Comparison of ENCODE assay signal across 9 mouse cellular contexts in the genomic region with DNA sequence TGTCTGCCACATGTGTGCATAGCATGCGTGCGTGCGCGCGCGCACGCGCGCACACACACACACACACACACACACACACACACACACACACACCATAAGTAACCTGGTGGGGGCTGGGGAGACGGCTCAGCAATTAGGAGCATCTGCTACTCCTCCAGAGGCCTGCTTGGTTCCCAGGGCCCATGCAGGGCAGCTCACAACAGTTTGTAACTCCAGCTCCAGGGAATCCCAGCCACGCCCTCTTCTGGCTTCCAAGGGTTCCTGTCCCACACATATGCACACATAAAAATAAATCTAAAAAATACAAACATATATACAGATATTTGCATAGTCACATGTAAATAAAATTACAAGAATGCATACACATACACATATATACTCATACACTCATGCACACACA. TPM values are rescaled to one million over a fixed set of nuclear protein-coding genes. Genes with fewer than 3 reads are reported as not detected.
DNase-seq lines count a peak whose midpoint lies in the region; ATAC-seq lines count a peak whose summit lies in the region.
"Had no signal": no experiment of that assay in that cellular context is flagged by ENCODE, and none has a peak within 500 bp of the region (broad histone marks: within the 10 kb centered on the region; RNA-seq: fewer than 3 reads in every experiment).

No protein-coding gene starts in this region.

- H3K27ac ChIP-seq in kidney, embryonic 16.5 days (ENCODE audit: low read length): no peak overlapping the region
- no peak overlapping the region for H3K27ac ChIP-seq in embryonic facial prominence, embryonic 10.5 days (replicated peaks)
- no peak overlapping the region for H3K27ac ChIP-seq in limb, embryonic 10.5 days
- no peak overlapping the region for H3K27ac ChIP-seq in neural tube, embryonic 15.5 days (replicated peaks)

- peak overlapping the region; percentile 71 for H3K4me2 ChIP-seq in kidney, embryonic 16.5 days (replicated peaks; ENCODE audit: low read depth, low read length)
- H3K4me2 ChIP-seq in neural tube, embryonic 15.5 days: peak overlapping the region; percentile 86

- DNase-seq in kidney, adult 18-20 months: no peak
- DNase-seq in embryonic facial prominence, embryonic 10.5 days (ENCODE audit: low spot score): no peak
- DNase-seq in limb, embryonic 10.5 days (ENCODE audit: low spot score): no peak
- DNase-seq in right cerebral cortex, postnatal 14 days: no peak
- no peak for DNase-seq in spleen, postnatal 14 days (ENCODE audit: low spot score in 2 of 2)
- DNase-seq: embryo, embryonic 11 days; kidney, postnatal 14 days had no signal

- 92% methylated on average over 11 of the region's 11 CpGs for WGBS in kidney, embryonic 16.5 days
- 90% methylated on average over 11 of the region's 11 CpGs for WGBS in embryonic facial prominence, embryonic 10.5 days
- 90% methylated on average over 11 of the region's 11 CpGs for WGBS in limb, embryonic 10.5 days
- 87% methylated on average over 10 of the region's 11 CpGs for WGBS in neural tube, embryonic 15.5 days

- peak overlapping the region; percentile 86 for H3K9ac ChIP-seq in kidney, embryonic 16.5 days (replicated peaks; ENCODE audit: low read length)
- H3K9ac ChIP-seq in neural tube, embryonic 15.5 days (replicated peaks): no peak overlapping the region

- peaks cover 35% of the 10 kb centered on the region for H3K4me1 ChIP-seq in kidney, embryonic 16.5 days (ENCODE audit: insufficient read depth, low read length)
- peaks cover 44% of the 10 kb centered on the region for H3K4me1 ChIP-seq in embryonic facial prominence, embryonic 10.5 days
- H3K4me1 ChIP-seq in limb, embryonic 10.5 days: peaks cover 46% of the 10 kb centered on the region
- peaks cover 29% of the 10 kb centered on the region for H3K4me1 ChIP-seq in neural tube, embryonic 15.5 days

- H3K9me3 ChIP-seq in kidney, embryonic 16.5 days (ENCODE audit: low read length): no peaks in the 10 kb centered on the region
- H3K9me3 ChIP-seq in embryonic facial prominence, embryonic 10.5 days: no peaks in the 10 kb centered on the region
- H3K9me3 ChIP-seq in limb, embryonic 10.5 days (replicated peaks): no peaks in the 10 kb centered on the region
- H3K9me3 ChIP-seq in neural tube, embryonic 15.5 days (replicated peaks): no peaks in the 10 kb centered on the region

- peak overlapping the region; percentile 85 for H3K4me3 ChIP-seq in kidney, embryonic 16.5 days (ENCODE audit: low read length)
- H3K4me3 ChIP-seq in embryonic facial prominence, embryonic 10.5 days: peak overlapping the region; percentile 76; the same call in 1 of the 2 replicates
- H3K4me3 ChIP-seq in limb, embryonic 10.5 days: peak overlapping the region; percentile 83; the same call in 1 of the 2 replicates
- 0 out of 2 replicates have a peak overlapping the region, but pooled peaks have one; percentile 81 for H3K4me3 ChIP-seq in neural tube, embryonic 15.5 days (replicated peaks)

- peaks cover 14% of the 10 kb centered on the region for H3K36me3 ChIP-seq in kidney, embryonic 16.5 days (ENCODE audit: insufficient read depth, low read length)
- peaks cover 11% of the 10 kb centered on the region for H3K36me3 ChIP-seq in embryonic facial prominence, embryonic 10.5 days (replicated peaks)
- peaks cover 15% of the 10 kb centered on the region for H3K36me3 ChIP-seq in limb, embryonic 10.5 days
- no peaks in the 10 kb centered on the region for H3K36me3 ChIP-seq in neural tube, embryonic 15.5 days

- ATAC-seq in kidney, embryonic 16.5 days (ENCODE audit: low FRiP score, low TSS enrichment): no peak
- no peak for ATAC-seq in neural tube, embryonic 15.5 days (ENCODE audit: low FRiP score)

- no peaks in the 10 kb centered on the region; the same call in 1 of the 2 replicates for H3K27me3 ChIP-seq in kidney, embryonic 16.5 days (ENCODE audit: insufficient read depth, low read length)
- peaks cover 24% of the 10 kb centered on the region for H3K27me3 ChIP-seq in embryonic facial prominence, embryonic 10.5 days (replicated peaks; ENCODE audit: low read depth, poor library complexity, severe bottlenecking)
- H3K27me3 ChIP-seq in limb, embryonic 10.5 days (ENCODE audit: low read depth, poor library complexity, severe bottlenecking): 0 out of 2 replicates have a peak, but pooled peaks cover 8% of the 10 kb centered on the region
- no peaks in the 10 kb centered on the region for H3K27me3 ChIP-seq in neural tube, embryonic 15.5 days (replicated peaks)

RNA-seq across cellular contexts. Expression of a gene that starts 1.9 kb away (rescaled TPM):
- 167 and 174 TPM in 2 replicates for polyA plus RNA-seq in kidney, embryonic 16.5 days (2015; fragmentation: Nextera tagmentation; extraction: Ambion mirVana)
- 103 and 113 TPM in 2 replicates for polyA plus RNA-seq in embryonic facial prominence, embryonic 10.5 days (2016; fragmentation: Nextera tagmentation; extraction: Ambion mirVana)
- 106 and 112 TPM in 2 replicates for polyA plus RNA-seq in limb, embryonic 10.5 days (2016; fragmentation: Nextera tagmentation; extraction: Ambion mirVana)
- 65.3 and 83.4 TPM in 2 replicates for polyA plus RNA-seq in neural tube, embryonic 15.5 days (2015; fragmentation: Nextera tagmentation; extraction: Ambion mirVana)

RNA-seq across cellular contexts. Expression of a gene that starts 23.2 kb away (rescaled TPM):
- 32.9 and 33.1 TPM in 2 replicates for polyA plus RNA-seq in kidney, embryonic 16.5 days (2015; fragmentation: Nextera tagmentation; extraction: Ambion mirVana)
- 20.7 and 21.0 TPM in 2 replicates for polyA plus RNA-seq in embryonic facial prominence, embryonic 10.5 days (2016; fragmentation: Nextera tagmentation; extraction: Ambion mirVana)
- 20.7 and 20.9 TPM in 2 replicates for polyA plus RNA-seq in limb, embryonic 10.5 days (2016; fragmentation: Nextera tagmentation; extraction: Ambion mirVana)
- polyA plus RNA-seq in neural tube, embryonic 15.5 days (2015; fragmentation: Nextera tagmentation; extraction: Ambion mirVana): 17.5 and 18.6 TPM in 2 replicates
